Mouse (Mus musculus) erythroblast, embryonic 14.5 days (primary cell): ENCODE data around the gene Trp63.

Experiments
- GATA1 ChIP-seq: IDR thresholded peaks from 2 replicates; pipeline ENCODE4 v1.6.1; 2012; ENCODE audit warnings: low read length, inconsistent platforms, mixed read lengths
- TAL1 ChIP-seq: IDR thresholded peaks from 3 replicates; pipeline ENCODE4 v1.6.1; 2012; ENCODE audit warnings: low read length, inconsistent platforms, mixed read lengths

GRCm38 (mm10) chr16:25832576-25832975, 149.0 kb downstream of the Trp63 start:
- TF ChIP-seq GATA1 (no peak), TAL1 (no peak)
